Mouse (Mus musculus): ENCODE measurements around the gene Abca4. TPM values are rescaled to one million over a fixed set of nuclear protein-coding genes. Genes with fewer than 3 reads are reported as not detected.
A peak's percentile ranks its signal among the peaks of the same experiment; 100 is the strongest.

The Abca4 gene
- polyA plus RNA-seq, 1 experiment from 2014 or later, result 2.3 TPM

DNA sequence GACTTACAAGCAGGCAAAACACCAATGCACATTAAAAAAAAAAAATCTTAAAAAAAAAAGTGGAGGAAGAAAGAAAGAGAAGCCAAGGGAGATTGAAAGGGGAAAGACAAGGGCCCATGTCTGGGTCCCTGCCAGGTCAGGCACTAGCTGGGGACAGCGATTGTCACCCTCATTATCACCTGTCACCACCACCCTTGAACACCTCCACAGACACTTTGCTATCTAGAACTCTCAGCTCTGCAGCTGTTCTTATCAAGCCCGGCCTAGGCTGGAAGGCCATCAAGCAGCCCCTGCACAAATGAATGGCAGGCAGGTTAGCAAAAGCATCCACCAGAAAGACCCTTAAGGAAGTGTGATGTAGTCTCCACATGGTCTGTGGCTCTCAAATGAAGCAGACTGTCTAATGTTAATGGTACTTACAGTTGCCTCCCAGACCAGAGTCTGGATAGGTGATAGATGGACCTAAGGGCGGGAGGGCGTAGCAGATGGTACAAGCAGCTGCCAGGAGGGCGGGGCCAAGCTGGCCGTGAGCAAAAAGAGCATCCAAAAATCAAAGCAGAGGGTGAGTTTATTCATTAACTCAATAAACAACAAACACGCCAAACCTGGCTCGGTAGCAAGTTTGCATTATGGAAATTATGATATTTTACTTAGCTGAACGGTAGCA lies 98.1 kb downstream of the Abca4 start:
- H3K4me3 ChIP-seq (ENCODE audit: low read depth, low read length), result no peak overlapping the region
- H3K36me3 ChIP-seq (ENCODE audit: insufficient read depth, low read length), result no peaks in the 10 kb centered on the region
- H3K9ac ChIP-seq (replicated peaks; ENCODE audit: low read depth), result no peak overlapping the region
- no peaks in the 10 kb centered on the region for H3K27me3 ChIP-seq (replicated peaks; ENCODE audit: insufficient read depth, low read length)
- DNase-seq (ENCODE audit: low spot score), result no peak
- H3K4me1 ChIP-seq (ENCODE audit: insufficient read depth, low read depth, low read length), result no peaks in the 10 kb centered on the region
- TF ChIP-seq EP300 (IDR thresholded peaks at IDR 0.05) (no peak), CTCF (IDR thresholded peaks at IDR 0.05) (no peak)
- H3K4me2 ChIP-seq (replicated peaks; ENCODE audit: low read depth, low read length), result no peak overlapping the region
- 64% methylated on average over 9 of the region's 9 CpGs for WGBS
- H3K27ac ChIP-seq (ENCODE audit: low read length), result no peak overlapping the region
- no peak for ATAC-seq
- no peaks in the 10 kb centered on the region for H3K9me3 ChIP-seq (ENCODE audit: low read length)

DNA sequence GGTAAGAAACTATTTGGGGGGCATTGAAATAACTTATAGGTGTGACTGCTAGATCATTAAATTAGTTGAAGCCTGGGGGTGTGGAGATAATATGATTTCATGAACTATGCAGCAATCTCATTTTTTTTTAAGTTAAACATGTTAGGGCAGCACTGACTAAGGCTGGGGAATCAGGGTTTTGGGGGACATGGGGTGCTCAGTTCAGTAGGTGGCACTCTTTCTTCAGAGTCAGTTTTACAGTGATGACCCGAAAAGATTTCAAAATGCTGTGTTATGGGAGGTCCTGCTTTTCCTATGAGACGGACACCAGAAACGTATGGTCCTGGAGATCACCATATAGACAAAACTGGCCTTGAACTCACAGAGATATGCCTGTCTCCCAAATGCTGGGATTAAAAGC lies 99.2 kb downstream of the Abca4 start:
- Histone ChIP-seq H3K9me3 (ENCODE audit: low read length) (no peaks in the 10 kb centered on the region), H3K27ac (ENCODE audit: low read length) (no peak overlapping the region), H3K27me3 (replicated peaks; ENCODE audit: insufficient read depth, low read length) (no peaks in the 10 kb centered on the region), H3K9ac (replicated peaks; ENCODE audit: low read depth) (no peak overlapping the region), H3K36me3 (ENCODE audit: insufficient read depth, low read length) (no peaks in the 10 kb centered on the region), H3K4me1 (ENCODE audit: insufficient read depth, low read depth, low read length) (no peaks in the 10 kb centered on the region), H3K4me2 (replicated peaks; ENCODE audit: low read depth, low read length) (no peak overlapping the region), H3K4me3 (ENCODE audit: low read depth, low read length) (no peak overlapping the region)
- TF ChIP-seq CTCF (IDR thresholded peaks at IDR 0.05), result no peak
- TF ChIP-seq EP300 (IDR thresholded peaks at IDR 0.05), result no peak
- 69% methylated on average over 3 of the region's 3 CpGs for WGBS
- ATAC-seq, result no peak
- no peak for DNase-seq (ENCODE audit: low spot score)

DNA sequence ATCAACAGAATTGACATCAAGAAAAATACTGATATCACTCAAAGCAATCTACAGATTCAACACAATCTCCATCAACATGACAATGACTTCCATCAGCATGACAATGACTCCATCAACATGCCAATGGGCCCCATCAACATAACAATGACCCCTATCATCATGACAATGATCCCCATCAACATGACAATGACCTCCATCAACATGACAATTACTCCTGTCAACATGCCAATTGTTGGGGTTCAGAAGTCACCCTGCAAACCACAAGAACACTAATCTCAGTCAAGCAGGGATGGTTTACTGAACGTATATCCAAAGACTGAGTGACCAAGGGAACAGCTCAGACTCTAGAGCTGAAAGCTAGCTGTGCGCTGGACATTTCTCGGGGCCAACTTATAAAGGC lies 101.2 kb downstream of the Abca4 start:
- no peak overlapping the region for H3K4me3 ChIP-seq (ENCODE audit: low read depth, low read length)
- H3K27ac ChIP-seq (ENCODE audit: low read length), result no peak overlapping the region
- no peak overlapping the region for H3K4me2 ChIP-seq (replicated peaks; ENCODE audit: low read depth, low read length)
- no peaks in the 10 kb centered on the region for H3K9me3 ChIP-seq (ENCODE audit: low read length)
- no peaks in the 10 kb centered on the region for H3K36me3 ChIP-seq (ENCODE audit: insufficient read depth, low read length)
- DNase-seq (ENCODE audit: low spot score), result no peak
- no peak overlapping the region for H3K9ac ChIP-seq (replicated peaks; ENCODE audit: low read depth)
- TF ChIP-seq CTCF (IDR thresholded peaks at IDR 0.05) (no peak), EP300 (IDR thresholded peaks at IDR 0.05) (no peak)
- no peaks in the 10 kb centered on the region for H3K4me1 ChIP-seq (ENCODE audit: insufficient read depth, low read depth, low read length)
- no peak for ATAC-seq
- WGBS, result 88% methylated on average over 3 of the region's 3 CpGs
- H3K27me3 ChIP-seq (replicated peaks; ENCODE audit: insufficient read depth, low read length), result no peaks in the 10 kb centered on the region

DNA sequence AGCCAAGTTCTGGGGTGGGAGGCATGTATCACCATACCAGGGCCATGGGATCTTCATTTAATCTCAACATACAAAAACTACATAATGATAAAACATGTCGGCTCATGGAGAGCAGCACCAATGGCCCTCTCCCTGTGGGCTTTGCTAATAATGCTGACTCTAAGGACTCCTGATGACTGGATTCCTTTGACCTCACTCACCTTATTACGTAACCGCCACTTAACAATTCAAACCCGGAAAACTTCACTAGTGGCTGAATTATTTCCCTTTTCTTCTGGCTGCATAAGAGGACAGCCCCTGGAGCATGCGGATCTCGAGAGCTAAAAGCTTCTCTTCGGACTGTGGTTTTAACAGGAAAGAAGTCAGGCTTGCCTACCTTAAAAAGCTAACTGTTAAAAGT lies 106.6 kb downstream of the Abca4 start:
- DNase-seq (ENCODE audit: low spot score) (peak; percentile 73), ATAC-seq (peak; percentile 41; the same call in 1 of the 2 replicates)
- Histone ChIP-seq H3K27me3 (replicated peaks; ENCODE audit: insufficient read depth, low read length) (no peaks in the 10 kb centered on the region), H3K9ac (replicated peaks; ENCODE audit: low read depth) (no peak overlapping the region), H3K9me3 (ENCODE audit: low read length) (no peaks in the 10 kb centered on the region), H3K4me1 (ENCODE audit: insufficient read depth, low read depth, low read length) (no peaks in the 10 kb centered on the region; the same call in 1 of the 2 replicates), H3K4me3 (ENCODE audit: low read depth, low read length) (no peak overlapping the region), H3K36me3 (ENCODE audit: insufficient read depth, low read length) (no peaks in the 10 kb centered on the region), H3K27ac (ENCODE audit: low read length) (no peak overlapping the region), H3K4me2 (replicated peaks; ENCODE audit: low read depth, low read length) (no peak overlapping the region)
- WGBS, result 45% methylated on average over 7 of the region's 7 CpGs
- no peak for TF ChIP-seq EP300 (IDR thresholded peaks at IDR 0.05)
- TF ChIP-seq CTCF (IDR thresholded peaks at IDR 0.05), result no peak

DNA sequence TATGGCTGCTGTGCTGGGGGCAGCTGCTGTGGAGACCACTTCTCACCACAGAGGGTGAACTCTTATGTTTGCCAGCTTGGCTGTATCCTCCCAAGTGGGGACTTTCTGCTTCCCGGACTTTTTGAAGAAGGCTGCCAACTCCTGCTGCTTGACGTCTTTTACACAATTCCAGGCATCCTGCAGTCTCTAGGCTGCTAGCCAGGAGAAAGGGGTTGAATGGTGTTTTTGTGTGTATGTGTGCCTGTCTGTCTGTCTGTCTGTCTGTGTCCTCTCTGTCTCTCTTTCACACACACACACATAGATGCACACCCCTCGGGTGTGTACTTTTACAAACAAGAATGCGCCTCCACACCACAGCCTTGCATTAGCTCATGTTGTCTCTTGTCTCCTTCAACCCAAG lies 108.2 kb downstream of the Abca4 start:
- H3K9me3 ChIP-seq (ENCODE audit: low read length), result no peaks in the 10 kb centered on the region
- H3K27ac ChIP-seq (ENCODE audit: low read length), result peak overlapping the region; percentile 26; the same call in 1 of the 2 replicates
- DNase-seq (ENCODE audit: low spot score) (peak; percentile 80), ATAC-seq (peak; percentile 71)
- H3K4me3 ChIP-seq (ENCODE audit: low read depth, low read length), result no peak overlapping the region
- no peaks in the 10 kb centered on the region for H3K27me3 ChIP-seq (replicated peaks; ENCODE audit: insufficient read depth, low read length)
- TF ChIP-seq CTCF (IDR thresholded peaks at IDR 0.05), result no peak
- TF ChIP-seq EP300 (IDR thresholded peaks at IDR 0.05), result peak; percentile 13; the same call in 1 of the 2 replicates
- no peak overlapping the region for H3K4me2 ChIP-seq (replicated peaks; ENCODE audit: low read depth, low read length)
- no peak overlapping the region for H3K9ac ChIP-seq (replicated peaks; ENCODE audit: low read depth)
- H3K4me1 ChIP-seq (ENCODE audit: insufficient read depth, low read depth, low read length), result no peaks in the 10 kb centered on the region; the same call in 1 of the 2 replicates
- 28% methylated on average over 4 of the region's 4 CpGs for whole genome bisulfite sequencing
- no peaks in the 10 kb centered on the region for H3K36me3 ChIP-seq (ENCODE audit: insufficient read depth, low read length)

DNA sequence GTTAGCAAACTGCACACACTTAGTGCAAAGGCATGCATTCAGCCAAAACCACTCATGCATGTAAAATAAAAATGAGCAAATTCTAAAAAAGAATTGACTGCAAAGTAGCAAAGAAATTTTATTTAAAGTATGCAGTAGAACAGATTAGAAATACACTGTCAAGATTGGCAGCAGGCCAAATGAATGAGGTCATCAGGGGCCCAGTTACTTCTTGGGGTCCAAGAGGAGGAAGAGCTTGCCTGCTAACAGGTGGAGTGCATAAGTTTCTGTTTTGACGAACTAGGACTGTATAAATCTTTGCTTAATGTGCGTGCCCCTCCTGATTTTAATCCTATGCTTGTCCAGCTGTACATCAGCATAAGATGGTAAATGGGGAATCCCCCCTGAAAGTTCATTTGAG lies 109.8 kb downstream of the Abca4 start:
- ATAC-seq, result no peak
- no peak overlapping the region for H3K9ac ChIP-seq (replicated peaks; ENCODE audit: low read depth)
- H3K4me2 ChIP-seq (replicated peaks; ENCODE audit: low read depth, low read length), result no peak overlapping the region
- no peak for DNase-seq (ENCODE audit: low spot score)
- H3K36me3 ChIP-seq (ENCODE audit: insufficient read depth, low read length), result no peaks in the 10 kb centered on the region
- H3K27me3 ChIP-seq (replicated peaks; ENCODE audit: insufficient read depth, low read length), result no peaks in the 10 kb centered on the region
- H3K27ac ChIP-seq (ENCODE audit: low read length), result no peak overlapping the region
- WGBS, result 40% methylated on average over 2 of the region's 2 CpGs
- no peak overlapping the region for H3K4me3 ChIP-seq (ENCODE audit: low read depth, low read length)
- H3K4me1 ChIP-seq (ENCODE audit: insufficient read depth, low read depth, low read length), result no peaks in the 10 kb centered on the region; the same call in 1 of the 2 replicates
- no peaks in the 10 kb centered on the region for H3K9me3 ChIP-seq (ENCODE audit: low read length)
- TF ChIP-seq EP300 (IDR thresholded peaks at IDR 0.05) (no peak), CTCF (IDR thresholded peaks at IDR 0.05) (no peak)
